Mouse (Mus musculus) layer of hippocampus, adult 8-10 months (tissue): ENCODE data around the gene Leng8. TPM values are rescaled to one million over a fixed set of nuclear protein-coding genes. Genes with fewer than 3 reads are reported as not detected.
"Not testable (repeated sequence)": the region's sequence is repeated elsewhere in the genome, so short reads cannot be mapped to it uniquely, and the experiment has no call there.

ENCODE experiments used
- DNase-seq, 2 experiments: peaks; one replicate each; pipeline ENCODE4 v3.0.0; 2022; ENCODE audit warnings: low spot score in 2 of 2
- total RNA-seq, 4 experiments: library from RNA; stranded (reverse); gene quantifications; 2 replicates each; pipeline ENCODE4 v1.2.4; 2022

The Leng8 gene
- total RNA-seq, 4 experiments from 2014 or later, result 173 to 209 (median 190) TPM

GRCm38 (mm10) chr7:4146241-4147180 is 9.7 kb downstream of the Leng8 start:
- DNase-seq, result peak in 1 of 2 experiments; percentile 19

GRCm38 (mm10) chr7:4147371-4147770 is 10.5 kb downstream of the Leng8 start:
- DNase-seq, result no peak

GRCm38 (mm10) chr7:4147836-4148235 is 11.0 kb downstream of the Leng8 start:
- DNase-seq, result no peak

GRCm38 (mm10) chr7:4148341-4149208 is 11.7 kb downstream of the Leng8 start:
- no peak for DNase-seq

GRCm38 (mm10) chr7:4149209-4150054 is 12.6 kb downstream of the Leng8 start:
- DNase-seq, result peak in 1 of 2 experiments; percentile 84

- no peak for DNase-seq
These were observed 13.3 kb downstream of the Leng8 start, which contains the start of gene Leng9 for GRCm38 (mm10) chr7:4150059-4150541. TSS of gene Leng9 (minus strand) at chr7:4150374.

- DNase-seq, result no peak
These were observed 14.0 kb downstream of the Leng8 start for GRCm38 (mm10) chr7:4150811-4151221.

- peak in 1 of 2 experiments; percentile 30 for DNase-seq
These were observed 14.4 kb downstream of the Leng8 start for GRCm38 (mm10) chr7:4151241-4151640.

GRCm38 (mm10) chr7:4154356-4154755 is 17.5 kb downstream of the Leng8 start:
- no peak for DNase-seq

GRCm38 (mm10) chr7:4154976-4155375 is 18.1 kb downstream of the Leng8 start:
- DNase-seq, result no peak

- DNase-seq, result not testable (repeated sequence)
These were observed 24.8 kb downstream of the Leng8 start for GRCm38 (mm10) chr7:4161596-4161995.

- DNase-seq, result no peak
These were observed 26.8 kb downstream of the Leng8 start for GRCm38 (mm10) chr7:4163571-4164072.

GRCm38 (mm10) chr7:4164090-4164910 is 27.5 kb downstream of the Leng8 start, which contains the start of gene Cdc42ep5:
TSS of gene Cdc42ep5 (minus strand) at chr7:4164860.
- DNase-seq, result no peak

- no peak for DNase-seq
These were observed 28.4 kb downstream of the Leng8 start for GRCm38 (mm10) chr7:4165286-4165685.

GRCm38 (mm10) chr7:4167098-4167497 is 30.3 kb downstream of the Leng8 start:
- no peak for DNase-seq

GRCm38 (mm10) chr7:4170193-4170938 is 33.5 kb downstream of the Leng8 start:
- no peak for DNase-seq

GRCm38 (mm10) chr7:4178438-4178837 is 41.6 kb downstream of the Leng8 start:
- DNase-seq, result no peak
